Mouse (Mus musculus): ENCODE data around the gene Bhlha15. TPM values are rescaled to one million over a fixed set of nuclear protein-coding genes. Genes with fewer than 3 reads are reported as not detected.

Bhlha15 gene
- polyA plus RNA-seq, 1 experiment from 2014 or later, result 0.09 TPM

DNA sequence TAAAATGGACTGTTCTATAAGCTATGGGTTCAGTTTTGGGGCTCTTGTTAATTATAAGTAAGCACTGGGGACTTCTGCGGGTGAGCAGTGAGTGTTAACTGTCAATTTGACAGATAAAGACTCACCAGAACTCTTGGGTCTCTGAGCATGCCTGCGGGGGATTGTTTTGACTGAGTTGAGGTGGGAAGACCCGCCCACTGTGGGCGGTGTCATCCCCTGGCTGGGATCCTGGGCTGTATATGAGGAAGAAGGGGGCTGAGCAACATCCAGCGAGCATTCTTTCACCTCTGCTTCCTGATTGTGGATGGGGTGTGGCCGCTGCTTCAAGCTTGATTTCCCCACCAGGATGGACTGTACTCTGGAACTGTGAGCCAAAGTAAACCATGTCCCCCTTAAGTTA is 44.1 kb downstream of the Bhlha15 start:
- H3K4me3 ChIP-seq, result no peak overlapping the region
- no peaks in the 10 kb centered on the region for H3K27me3 ChIP-seq
- 67% methylated on average over 6 of the region's 6 CpGs for WGBS
- ATAC-seq (replicated peaks; ENCODE audit: insufficient number of reproducible peaks, insufficient read depth, low FRiP score, low read depth), result no peak
- no peaks in the 10 kb centered on the region for H3K9me3 ChIP-seq (replicated peaks)
- H3K4me1 ChIP-seq (replicated peaks), result no peaks in the 10 kb centered on the region
- no peak overlapping the region for H3K9ac ChIP-seq
- no peak overlapping the region for H3K4me2 ChIP-seq
- H3K27ac ChIP-seq, result no peak overlapping the region
- no peaks in the 10 kb centered on the region for H3K36me3 ChIP-seq

DNA sequence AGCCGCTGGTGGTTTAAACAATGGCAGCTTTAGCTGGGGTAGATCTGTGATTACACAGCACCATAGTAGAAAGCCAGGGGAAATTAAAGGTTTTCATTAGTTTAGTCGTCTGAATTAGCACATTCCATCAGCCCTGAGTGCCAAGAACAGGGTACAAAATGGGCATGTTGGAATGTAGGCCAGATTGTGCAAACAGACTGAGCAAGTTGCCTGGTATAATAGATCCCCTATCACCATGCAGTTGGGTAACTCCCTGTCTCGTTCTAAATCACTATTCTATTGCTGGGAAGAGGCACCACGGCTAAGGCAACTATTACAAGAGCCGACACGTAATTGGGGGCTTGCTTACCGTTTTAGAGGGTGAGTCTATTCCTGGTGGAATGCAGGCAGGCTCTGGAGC is 44.6 kb downstream of the Bhlha15 start:
- WGBS, result 82% methylated on average over 7 of the region's 7 CpGs

GRCm38 (mm10) chr5:144238969-144239368 is 48.9 kb downstream of the Bhlha15 start:
- WGBS, result 67% methylated on average over 1 of the region's 1 CpGs
- no peaks in the 10 kb centered on the region for H3K36me3 ChIP-seq
- ATAC-seq (replicated peaks; ENCODE audit: insufficient number of reproducible peaks, insufficient read depth, low FRiP score, low read depth), result no peak

More for the DNA sequence above, 44.6 kb downstream of the Bhlha15 start:
- H3K4me1 ChIP-seq (replicated peaks), result no peaks in the 10 kb centered on the region
- H3K9me3 ChIP-seq (replicated peaks), result no peaks in the 10 kb centered on the region
- H3K27me3 ChIP-seq, result no peaks in the 10 kb centered on the region
- H3K27ac ChIP-seq, result no peak overlapping the region
- no peak for ATAC-seq (replicated peaks; ENCODE audit: insufficient number of reproducible peaks, insufficient read depth, low FRiP score, low read depth)
- H3K36me3 ChIP-seq, result no peaks in the 10 kb centered on the region
- H3K4me3 ChIP-seq, result no peak overlapping the region
- H3K9ac ChIP-seq, result no peak overlapping the region
- no peak overlapping the region for H3K4me2 ChIP-seq

More at GRCm38 (mm10) chr5:144238969-144239368, 48.9 kb downstream of the Bhlha15 start:
- Histone ChIP-seq H3K9me3 (replicated peaks) (no peaks in the 10 kb centered on the region), H3K4me2 (no peak overlapping the region), H3K4me3 (no peak overlapping the region), H3K27me3 (no peaks in the 10 kb centered on the region), H3K4me1 (replicated peaks) (no peaks in the 10 kb centered on the region), H3K27ac (no peak overlapping the region), H3K9ac (no peak overlapping the region)

Other genes with a start within 250 kb of the Bhlha15 start
- 46.1 and 48.8 TPM in 2 replicates for gene Ccz1, start 175.4 kb upstream of the Bhlha15 start, polyA plus RNA-seq (2015; fragmentation: Nextera tagmentation; extraction: Ambion mirVana)
- gene Ocm, start 163.6 kb upstream of the Bhlha15 start, polyA plus RNA-seq (2015; fragmentation: Nextera tagmentation; extraction: Ambion mirVana), result not detected in 2 replicates
- gene Lmtk2, start 89.8 kb upstream of the Bhlha15 start, polyA plus RNA-seq (2015; fragmentation: Nextera tagmentation; extraction: Ambion mirVana), result 3.1 and 4.3 TPM in 2 replicates
- 13.9 and 19.5 TPM in 2 replicates for gene Tecpr1, start 33.3 kb downstream of the Bhlha15 start, polyA plus RNA-seq (2015; fragmentation: Nextera tagmentation; extraction: Ambion mirVana)
- gene Bri3, start 54.2 kb downstream of the Bhlha15 start, polyA plus RNA-seq (2015; fragmentation: Nextera tagmentation; extraction: Ambion mirVana), result 153 and 183 TPM in 2 replicates
- gene Baiap2l1, start 167.8 kb downstream of the Bhlha15 start, polyA plus RNA-seq (2015; fragmentation: Nextera tagmentation; extraction: Ambion mirVana), result 10.8 and 11.4 TPM in 2 replicates

Measured in heart, embryonic 15.5 days (tissue).